Mouse (Mus musculus): ENCODE measurements around the gene Gm42674. TPM values are rescaled to one million over a fixed set of nuclear protein-coding genes. Genes with fewer than 3 reads are reported as not detected.

The Gm42674 gene
- polyA plus RNA-seq, 1 experiment from 2014 or later: not detected

GRCm38 (mm10) chr3:90585595-90585994 lies 16.1 kb upstream of the Gm42674 start:
- ATAC-seq (ENCODE audit: borderline replicate concordance, extremely low read depth, low FRiP score, low TSS enrichment): no peak
- H3K36me3 ChIP-seq: no peaks in the 10 kb centered on the region

GRCm38 (mm10) chr3:90586016-90586643 lies 15.6 kb upstream of the Gm42674 start:
- Histone ChIP-seq H3K27me3 (no peaks in the 10 kb centered on the region), H3K4me2 (no peak overlapping the region), H3K4me1 (peaks cover 13% of the 10 kb centered on the region), H3K36me3 (no peaks in the 10 kb centered on the region), H3K9ac (no peak overlapping the region), H3K27ac (peak overlapping the region; percentile 60), H3K4me3 (no peak overlapping the region), H3K9me3 (no peaks in the 10 kb centered on the region)
- 79% methylated on average over 15 of the region's 15 CpGs for WGBS
- no peak; the same call in 1 of the 2 replicates for ATAC-seq (ENCODE audit: borderline replicate concordance, extremely low read depth, low FRiP score, low TSS enrichment)

More at GRCm38 (mm10) chr3:90585595-90585994, 16.1 kb upstream of the Gm42674 start:
- H3K4me1 ChIP-seq: peaks cover 13% of the 10 kb centered on the region
- no peaks in the 10 kb centered on the region for H3K9me3 ChIP-seq
- H3K4me3 ChIP-seq: no peak overlapping the region
- no peak overlapping the region for H3K27ac ChIP-seq
- H3K9ac ChIP-seq: no peak overlapping the region
- no peaks in the 10 kb centered on the region for H3K27me3 ChIP-seq
- H3K4me2 ChIP-seq: no peak overlapping the region
- WGBS: 29% methylated on average over 5 of the region's 5 CpGs

GRCm38 (mm10) chr3:90586906-90587305 lies 14.8 kb upstream of the Gm42674 start:
- no peak overlapping the region for H3K9ac ChIP-seq
- no peak overlapping the region for H3K4me2 ChIP-seq
- H3K4me1 ChIP-seq: peaks cover 13% of the 10 kb centered on the region
- H3K27me3 ChIP-seq: no peaks in the 10 kb centered on the region
- no peaks in the 10 kb centered on the region for H3K36me3 ChIP-seq
- no peaks in the 10 kb centered on the region for H3K9me3 ChIP-seq
- H3K4me3 ChIP-seq: no peak overlapping the region
- ATAC-seq (ENCODE audit: borderline replicate concordance, extremely low read depth, low FRiP score, low TSS enrichment): peak; percentile 53; the same call in 1 of the 2 replicates
- H3K27ac ChIP-seq: peak overlapping the region; percentile 60
- WGBS: 31% methylated on average over 10 of the region's 10 CpGs

GRCm38 (mm10) chr3:90587361-90588101 lies 14.2 kb upstream of the Gm42674 start:
- ATAC-seq (ENCODE audit: borderline replicate concordance, extremely low read depth, low FRiP score, low TSS enrichment): no peak
- H3K9me3 ChIP-seq: no peaks in the 10 kb centered on the region

GRCm38 (mm10) chr3:90589390-90589789 lies 12.3 kb upstream of the Gm42674 start:
- Histone ChIP-seq H3K4me2 (no peak overlapping the region), H3K4me3 (no peak overlapping the region), H3K9me3 (no peaks in the 10 kb centered on the region), H3K4me1 (peaks cover 13% of the 10 kb centered on the region), H3K9ac (no peak overlapping the region), H3K27ac (0 out of 2 replicates have a peak overlapping the region, but pooled peaks have one; percentile 1), H3K27me3 (no peaks in the 10 kb centered on the region), H3K36me3 (no peaks in the 10 kb centered on the region)
- whole genome bisulfite sequencing: 64% methylated on average over 6 of the region's 6 CpGs
- 0 out of 2 replicates have a peak, but pooled peaks have one; percentile 25 for ATAC-seq (ENCODE audit: borderline replicate concordance, extremely low read depth, low FRiP score, low TSS enrichment)

More at GRCm38 (mm10) chr3:90587361-90588101, 14.2 kb upstream of the Gm42674 start:
- Histone ChIP-seq H3K4me1 (peaks cover 13% of the 10 kb centered on the region), H3K9ac (no peak overlapping the region), H3K4me2 (no peak overlapping the region), H3K27ac (peak overlapping the region; percentile 60), H3K36me3 (no peaks in the 10 kb centered on the region), H3K4me3 (no peak overlapping the region), H3K27me3 (no peaks in the 10 kb centered on the region)
- WGBS: 82% methylated on average over 14 of the region's 14 CpGs

- H3K4me3 ChIP-seq: no peak within 1 kb of the TSS
- no peak within 1 kb of the TSS for H3K4me2 ChIP-seq
- no peak for ATAC-seq (ENCODE audit: borderline replicate concordance, extremely low read depth, low FRiP score, low TSS enrichment)
- H3K9me3 ChIP-seq: no peaks in the 10 kb centered on the region
- 74% methylated on average over 8 of the region's 8 CpGs for WGBS
- H3K27me3 ChIP-seq: no peaks in the 10 kb centered on the region
- no peaks in the 10 kb centered on the region for H3K36me3 ChIP-seq
- peaks cover 13% of the 10 kb centered on the region for H3K4me1 ChIP-seq
- 0 out of 2 replicates have a peak within 1 kb of the TSS, but pooled peaks have one; percentile 1 for H3K27ac ChIP-seq
- no peak within 1 kb of the TSS for H3K9ac ChIP-seq
Measured at GRCm38 (mm10) chr3:90589947-90590346, 11.8 kb upstream of the Gm42674 start, which contains the start of gene S100a2. Gene S100a2, plus strand, starts transcription at chr3:90590247.

GRCm38 (mm10) chr3:90594466-90594865 lies 7.2 kb upstream of the Gm42674 start:
- 84% methylated on average over 1 of the region's 1 CpGs for WGBS
- no peak overlapping the region for H3K4me2 ChIP-seq

GRCm38 (mm10) chr3:90595556-90595955 lies 6.1 kb upstream of the Gm42674 start:
- Histone ChIP-seq H3K4me3 (no peak overlapping the region), H3K4me2 (no peak overlapping the region), H3K9ac (no peak overlapping the region), H3K36me3 (no peaks in the 10 kb centered on the region), H3K27me3 (no peaks in the 10 kb centered on the region), H3K27ac (no peak overlapping the region), H3K4me1 (no peaks in the 10 kb centered on the region), H3K9me3 (no peaks in the 10 kb centered on the region)
- WGBS: 61% methylated on average over 5 of the region's 5 CpGs
- no peak for ATAC-seq (ENCODE audit: borderline replicate concordance, extremely low read depth, low FRiP score, low TSS enrichment)

More at GRCm38 (mm10) chr3:90594466-90594865, 7.2 kb upstream of the Gm42674 start:
- Histone ChIP-seq H3K4me3 (no peak overlapping the region), H3K9me3 (no peaks in the 10 kb centered on the region), H3K9ac (no peak overlapping the region), H3K36me3 (no peaks in the 10 kb centered on the region), H3K4me1 (no peaks in the 10 kb centered on the region), H3K27ac (no peak overlapping the region), H3K27me3 (no peaks in the 10 kb centered on the region)
- no peak for ATAC-seq (ENCODE audit: borderline replicate concordance, extremely low read depth, low FRiP score, low TSS enrichment)

- H3K4me3 ChIP-seq: no peak overlapping the region
Measured at GRCm38 (mm10) chr3:90596810-90597209, 4.9 kb upstream of the Gm42674 start.

GRCm38 (mm10) chr3:90597736-90598135 lies 4.0 kb upstream of the Gm42674 start:
- no peaks in the 10 kb centered on the region for H3K4me1 ChIP-seq
- H3K27ac ChIP-seq: no peak overlapping the region
- WGBS: 25% methylated on average over 6 of the region's 6 CpGs
- H3K36me3 ChIP-seq: no peaks in the 10 kb centered on the region
- no peak for ATAC-seq (ENCODE audit: borderline replicate concordance, extremely low read depth, low FRiP score, low TSS enrichment)
- H3K4me3 ChIP-seq: no peak overlapping the region
- H3K9ac ChIP-seq: no peak overlapping the region
- H3K27me3 ChIP-seq: no peaks in the 10 kb centered on the region
- H3K9me3 ChIP-seq: no peaks in the 10 kb centered on the region
- no peak overlapping the region for H3K4me2 ChIP-seq

More at GRCm38 (mm10) chr3:90596810-90597209, 4.9 kb upstream of the Gm42674 start:
- Histone ChIP-seq H3K9me3 (no peaks in the 10 kb centered on the region), H3K4me2 (no peak overlapping the region), H3K9ac (no peak overlapping the region), H3K27me3 (no peaks in the 10 kb centered on the region), H3K4me1 (no peaks in the 10 kb centered on the region), H3K36me3 (no peaks in the 10 kb centered on the region), H3K27ac (no peak overlapping the region)
- no peak for ATAC-seq (ENCODE audit: borderline replicate concordance, extremely low read depth, low FRiP score, low TSS enrichment)
- WGBS: 90% methylated on average over 6 of the region's 6 CpGs

- H3K4me3 ChIP-seq: no peak overlapping the region
- H3K27me3 ChIP-seq: no peaks in the 10 kb centered on the region
- no peaks in the 10 kb centered on the region for H3K4me1 ChIP-seq
- H3K27ac ChIP-seq: no peak overlapping the region
- H3K36me3 ChIP-seq: no peaks in the 10 kb centered on the region
- ATAC-seq (ENCODE audit: borderline replicate concordance, extremely low read depth, low FRiP score, low TSS enrichment): no peak
- 79% methylated on average over 4 of the region's 4 CpGs for WGBS
- no peaks in the 10 kb centered on the region for H3K9me3 ChIP-seq
- H3K9ac ChIP-seq: no peak overlapping the region
- H3K4me2 ChIP-seq: no peak overlapping the region
Measured at GRCm38 (mm10) chr3:90598212-90598611, 3.5 kb upstream of the Gm42674 start.

GRCm38 (mm10) chr3:90599401-90599800 lies 2.3 kb upstream of the Gm42674 start:
- Histone ChIP-seq H3K4me3 (no peak overlapping the region), H3K27ac (no peak overlapping the region), H3K36me3 (no peaks in the 10 kb centered on the region), H3K4me1 (peaks cover 11% of the 10 kb centered on the region), H3K4me2 (no peak overlapping the region), H3K9me3 (no peaks in the 10 kb centered on the region), H3K9ac (no peak overlapping the region), H3K27me3 (no peaks in the 10 kb centered on the region)
- 64% methylated on average over 3 of the region's 3 CpGs for WGBS
- no peak for ATAC-seq (ENCODE audit: borderline replicate concordance, extremely low read depth, low FRiP score, low TSS enrichment)
